Mouse (Mus musculus) forebrain, embryonic 11.5 days (tissue): Measurements from ENCODE around the gene Ankrd10. TPM values are rescaled to one million over a fixed set of nuclear protein-coding genes. Genes with fewer than 3 reads are reported as not detected.

ENCODE experiments used
- ATAC-seq: fragments of 200-750 bp; cut with Nextera tagmentation; replicated peaks from 2 replicates; pipeline ENCODE4 v1.8.0; 2017; ENCODE audit warnings: moderate TSS enrichment; ENCODE audit not compliant: low FRiP score
- DNase-seq: peaks from one replicate; pipeline ENCODE4 v3.0.0-alpha.2; 2017; ENCODE audit warnings: low spot score
- H3K27ac ChIP-seq: fragments of 300-500 bp; sonication (generic); 2 replicates; pipeline ENCODE4 v1.5.1; 2014; ENCODE audit warnings: low read depth, low read length
- H3K27me3 ChIP-seq: fragments of 300-500 bp; sonication (generic); 2 replicates; pipeline ENCODE4 v1.6.1; 2014; ENCODE audit warnings: mild to moderate bottlenecking, low read length, mixed read lengths; ENCODE audit not compliant: control insufficient read depth, insufficient read depth
- H3K36me3 ChIP-seq: fragments of 300-500 bp; sonication (generic); 2 replicates; pipeline ENCODE4 v1.6.1; 2014; ENCODE audit warnings: mild to moderate bottlenecking, low read length, moderate library complexity, mixed read lengths; ENCODE audit not compliant: control insufficient read depth, insufficient read depth
- H3K4me1 ChIP-seq: fragments of 300-500 bp; sonication (generic); replicated peaks from 2 replicates; pipeline ENCODE4 v1.6.1; 2014; ENCODE audit warnings: low read length, mixed read lengths; ENCODE audit not compliant: control insufficient read depth, insufficient read depth
- H3K4me2 ChIP-seq: fragments of 300-500 bp; sonication (generic); 2 replicates; pipeline ENCODE4 v1.6.1; 2014; ENCODE audit warnings: low read depth, mild to moderate bottlenecking, low read length, moderate library complexity, mixed read lengths; ENCODE audit not compliant: severe bottlenecking
- H3K4me3 ChIP-seq: fragments of 300-500 bp; sonication (generic); 2 replicates; pipeline ENCODE4 v1.5.1; 2014; ENCODE audit warnings: low read depth, low read length
- H3K9ac ChIP-seq: fragments of 300-500 bp; sonication (generic); 2 replicates; pipeline ENCODE4 v1.6.1; 2014; ENCODE audit warnings: low read length
- H3K9me3 ChIP-seq: fragments of 300-500 bp; sonication (generic); 2 replicates; pipeline ENCODE4 v1.6.1; 2016; ENCODE audit warnings: low read length, mixed read lengths; ENCODE audit not compliant: control insufficient read depth
- WGBS: fragments of 180-500 bp; shearing (Covaris S2); extraction: QIAGEN DNeasy Blood & Tissue Kit; methylation state at CpG from one replicate; pipeline ENCODE4 v1.1.7; 2014; 5-methylcytosine and 5-hydroxymethylcytosine counted together
- polyA plus RNA-seq: library from polyadenylated mRNA; unstranded; fragments of >200 nt; fragmentation: Nextera tagmentation; extraction: Ambion mirVana; gene quantifications from 2 replicates; pipeline ENCODE4 v1.2.1, GENCODE M21; 2014

The Ankrd10 gene
- polyA plus RNA-seq, 1 experiment from 2014 or later = 143 TPM

DNA sequence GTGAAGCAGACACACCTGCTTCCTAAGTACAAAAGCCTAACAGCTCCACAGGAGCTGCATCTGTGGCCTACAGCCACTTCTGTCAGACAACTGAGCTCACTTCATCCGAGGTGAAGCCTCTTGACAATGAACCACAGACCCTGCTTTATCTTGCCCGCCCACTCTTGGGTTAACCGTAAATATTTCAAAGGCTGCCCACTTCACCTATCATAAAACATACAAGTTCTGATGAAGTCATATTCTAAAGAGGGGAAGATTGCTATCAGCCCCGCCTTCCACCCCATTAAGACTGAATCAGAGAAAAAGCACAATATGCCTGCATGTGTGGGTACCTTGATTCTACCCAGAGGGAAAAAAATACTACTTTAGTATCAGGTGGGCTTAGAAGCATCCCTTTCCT lies 10.5 kb downstream of the Ankrd10 start:
- H3K9me3 ChIP-seq = no peaks in the 10 kb centered on the region
- no peaks in the 10 kb centered on the region for H3K27me3 ChIP-seq
- WGBS = 89% methylated on average over 4 of the region's 4 CpGs
- no peaks in the 10 kb centered on the region for H3K4me1 ChIP-seq
- H3K4me3 ChIP-seq = no peak overlapping the region
- H3K36me3 ChIP-seq = peaks cover 12% of the 10 kb centered on the region
- H3K9ac ChIP-seq = no peak overlapping the region
- no peak overlapping the region for H3K4me2 ChIP-seq
- DNase-seq (peak; percentile 21), ATAC-seq (no peak)
- H3K27ac ChIP-seq = no peak overlapping the region

DNA sequence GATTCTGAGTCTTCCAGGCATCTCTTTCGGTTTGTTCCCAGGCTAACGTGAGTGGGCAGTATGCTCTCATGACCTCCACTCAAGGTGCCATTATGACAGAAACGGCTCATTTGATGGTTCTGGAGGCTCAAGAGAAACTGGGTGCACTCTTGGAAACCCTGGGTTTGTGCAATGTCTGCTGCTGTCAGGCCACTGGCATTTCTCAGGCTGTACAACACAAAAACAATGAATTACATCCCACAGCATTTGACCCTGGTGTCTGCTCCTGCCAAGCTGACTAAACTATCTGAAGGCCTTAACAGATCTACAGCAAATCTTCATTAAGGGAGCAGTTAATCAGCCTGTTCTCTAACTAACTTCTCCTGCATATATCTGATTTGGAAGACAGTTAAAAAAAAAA lies 16.5 kb downstream of the Ankrd10 start:
- Histone ChIP-seq H3K4me1 (no peaks in the 10 kb centered on the region), H3K9me3 (no peaks in the 10 kb centered on the region), H3K4me2 (no peak overlapping the region), H3K9ac (no peak overlapping the region), H3K27ac (no peak overlapping the region), H3K4me3 (no peak overlapping the region), H3K36me3 (peaks cover 16% of the 10 kb centered on the region), H3K27me3 (no peaks in the 10 kb centered on the region)
- DNase-seq (peak; percentile 38), ATAC-seq (no peak)
- WGBS = 93% methylated on average over 3 of the region's 3 CpGs

DNA sequence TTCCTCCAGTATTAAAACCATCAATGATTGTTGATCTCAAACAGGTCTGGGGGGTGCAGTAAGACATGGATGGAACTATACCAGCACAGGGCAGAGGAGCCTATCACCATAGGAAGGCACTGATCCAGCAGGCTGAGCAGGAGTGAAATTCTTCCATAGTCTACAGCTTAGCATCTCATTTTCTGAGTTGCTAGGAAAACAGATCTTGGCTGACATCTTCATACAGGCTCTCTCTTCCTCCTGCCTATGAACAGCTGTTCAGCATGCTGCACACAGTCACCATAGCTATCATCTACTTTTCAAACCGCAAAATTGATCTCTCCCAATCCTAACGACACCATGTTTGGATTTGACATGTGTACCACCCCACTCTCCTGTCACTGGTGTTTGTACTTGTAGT lies 17.5 kb downstream of the Ankrd10 start:
- Histone ChIP-seq H3K4me2 (no peak overlapping the region), H3K9ac (no peak overlapping the region), H3K9me3 (no peaks in the 10 kb centered on the region), H3K27ac (no peak overlapping the region), H3K4me3 (no peak overlapping the region), H3K27me3 (no peaks in the 10 kb centered on the region), H3K4me1 (no peaks in the 10 kb centered on the region), H3K36me3 (peaks cover 18% of the 10 kb centered on the region)
- DNase-seq (peak; percentile 28), ATAC-seq (no peak)
- 92% methylated on average over 2 of the region's 2 CpGs for WGBS

DNA sequence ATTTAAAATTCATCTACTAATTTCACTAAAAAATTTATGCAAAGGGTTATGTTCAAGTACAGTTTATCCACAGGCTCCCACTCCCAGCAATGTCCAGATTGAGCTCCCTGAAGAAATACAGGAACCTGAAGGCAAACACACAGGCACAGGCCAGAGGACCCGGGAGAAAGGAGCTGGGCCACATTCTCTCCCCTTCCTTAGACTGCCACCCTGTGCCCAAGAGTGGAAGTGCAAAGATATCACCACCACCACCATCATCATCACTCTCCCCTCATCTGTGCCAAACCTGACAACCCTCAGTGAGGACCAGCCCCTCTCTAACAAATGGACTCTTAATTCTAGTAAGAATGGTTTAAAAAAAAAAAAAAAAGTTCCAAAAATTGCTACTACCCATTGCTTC lies 19.3 kb downstream of the Ankrd10 start:
- Histone ChIP-seq H3K27me3 (no peaks in the 10 kb centered on the region), H3K4me3 (no peak overlapping the region), H3K9me3 (no peaks in the 10 kb centered on the region), H3K9ac (no peak overlapping the region), H3K4me2 (no peak overlapping the region), H3K36me3 (peaks cover 23% of the 10 kb centered on the region), H3K4me1 (no peaks in the 10 kb centered on the region), H3K27ac (no peak overlapping the region)
- WGBS = 35% methylated on average over 1 of the region's 1 CpGs
- DNase-seq = peak; percentile 68
- ATAC-seq = 0 out of 2 replicates have a peak, but pooled peaks have one; percentile 24

DNA sequence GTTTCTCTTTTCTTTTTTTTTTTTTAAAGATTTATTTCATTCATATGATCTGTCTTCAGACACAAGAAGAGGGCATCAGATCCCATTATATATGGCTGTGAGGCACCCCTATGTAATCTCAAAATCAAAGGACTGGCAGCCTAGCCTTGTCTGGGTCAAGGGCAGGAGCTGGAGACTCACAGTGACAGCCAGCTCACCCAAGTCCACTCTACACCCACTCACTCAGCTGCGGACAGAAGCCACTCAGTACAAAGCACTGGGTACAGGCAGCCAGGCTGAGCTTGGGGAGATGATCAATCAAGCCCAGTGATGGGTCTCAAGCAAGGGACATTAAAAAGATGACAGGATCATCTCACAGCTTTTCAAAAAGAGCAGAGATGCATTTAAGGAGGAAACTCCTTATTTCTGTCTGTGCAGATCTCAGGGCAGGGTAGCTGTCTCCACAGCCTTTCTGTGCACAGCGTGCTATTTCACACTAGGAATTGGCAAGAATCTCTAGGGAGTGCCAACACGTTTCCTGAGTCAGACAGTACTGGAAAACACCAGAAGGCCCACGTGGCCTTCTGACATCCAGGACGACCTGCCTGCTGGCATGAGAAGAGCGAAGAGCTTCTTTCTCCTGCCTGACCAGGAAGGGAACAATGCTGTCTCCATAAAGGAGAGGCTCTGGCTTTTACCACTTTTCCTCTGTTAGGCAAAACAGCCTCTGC lies 21.3 kb downstream of the Ankrd10 start:
- Histone ChIP-seq H3K9me3 (no peaks in the 10 kb centered on the region), H3K4me2 (no peak overlapping the region), H3K27ac (no peak overlapping the region), H3K9ac (no peak overlapping the region), H3K36me3 (peaks cover 13% of the 10 kb centered on the region), H3K4me1 (no peaks in the 10 kb centered on the region), H3K27me3 (no peaks in the 10 kb centered on the region), H3K4me3 (no peak overlapping the region)
- WGBS = 92% methylated on average over 6 of the region's 6 CpGs
- ATAC-seq (no peak), DNase-seq (no peak)

DNA sequence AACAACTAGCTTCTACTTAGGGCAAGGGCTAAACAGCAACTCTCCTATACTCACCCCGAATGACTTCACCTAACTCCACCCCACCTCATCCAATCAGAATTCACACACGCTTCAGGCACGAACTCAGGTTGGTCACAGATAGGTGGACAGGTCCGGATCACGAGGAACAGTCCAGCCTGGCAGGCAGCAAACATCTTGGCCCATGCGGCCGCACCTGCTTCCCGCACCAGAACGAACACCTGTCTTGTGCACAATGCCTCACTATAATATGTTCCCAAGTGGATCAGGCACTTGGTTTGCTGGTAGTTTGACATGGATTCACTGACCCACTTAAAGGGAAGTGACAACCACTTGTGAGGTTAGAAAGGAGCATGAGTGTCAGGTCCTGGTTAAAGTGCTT lies 26.7 kb downstream of the Ankrd10 start:
- 96% methylated on average over 9 of the region's 9 CpGs for WGBS
- ATAC-seq = no peak

GRCm38 (mm10) chr8:11602006-11602680 lies 33.4 kb downstream of the Ankrd10 start:
- ATAC-seq = no peak
- 48% methylated on average over 14 of the region's 14 CpGs for WGBS
- Histone ChIP-seq H3K9me3 (no peaks in the 10 kb centered on the region), H3K4me2 (no peak overlapping the region), H3K9ac (no peak overlapping the region), H3K36me3 (no peaks in the 10 kb centered on the region), H3K27ac (no peak overlapping the region), H3K4me1 (no peaks in the 10 kb centered on the region), H3K4me3 (no peak overlapping the region), H3K27me3 (no peaks in the 10 kb centered on the region)
- DNase-seq = peak; percentile 83

More for the DNA sequence above, 26.7 kb downstream of the Ankrd10 start:
- H3K27me3 ChIP-seq = no peaks in the 10 kb centered on the region
- no peak overlapping the region for H3K27ac ChIP-seq
- peaks cover 7% of the 10 kb centered on the region; the same call in 1 of the 2 replicates for H3K36me3 ChIP-seq
- no peak overlapping the region for H3K4me3 ChIP-seq
- no peak overlapping the region for H3K4me2 ChIP-seq
- H3K9ac ChIP-seq = no peak overlapping the region
- H3K4me1 ChIP-seq = no peaks in the 10 kb centered on the region
- no peak for DNase-seq
- no peaks in the 10 kb centered on the region for H3K9me3 ChIP-seq

DNA sequence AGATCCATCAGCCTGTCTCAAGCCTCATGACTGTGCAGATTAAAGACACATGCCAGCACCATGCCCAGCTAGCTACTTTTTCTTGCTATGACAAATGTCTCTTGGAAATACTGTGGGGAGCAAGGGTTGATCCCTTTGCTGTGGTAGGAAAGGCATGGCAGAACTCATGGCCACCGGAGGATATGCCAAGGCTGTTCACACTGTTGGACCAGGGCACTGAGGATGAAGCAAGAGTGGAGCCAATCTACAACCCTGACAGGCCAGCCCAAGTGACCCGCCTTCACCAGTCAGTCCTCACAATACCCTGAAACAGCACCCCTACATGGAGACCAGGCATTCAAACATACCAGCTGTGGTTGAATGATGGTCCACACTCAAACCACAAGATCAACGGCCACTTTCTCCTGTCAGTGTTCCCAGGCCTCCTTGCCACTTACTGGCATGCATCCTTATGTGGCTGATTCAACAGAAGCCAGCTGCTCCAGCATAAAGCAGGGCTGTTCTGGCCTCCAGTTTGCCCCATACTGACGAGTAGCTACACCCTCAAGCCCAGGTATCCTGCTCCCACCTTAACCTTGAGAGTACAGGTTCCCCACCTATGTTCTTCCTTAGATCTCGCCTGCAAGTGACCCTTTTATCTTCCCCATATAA lies 35.1 kb downstream of the Ankrd10 start:
- Histone ChIP-seq H3K9ac (no peak overlapping the region), H3K27me3 (no peaks in the 10 kb centered on the region), H3K4me1 (no peaks in the 10 kb centered on the region), H3K4me2 (no peak overlapping the region), H3K27ac (no peak overlapping the region), H3K36me3 (no peaks in the 10 kb centered on the region), H3K4me3 (no peak overlapping the region), H3K9me3 (no peaks in the 10 kb centered on the region)
- ATAC-seq (no peak), DNase-seq (no peak)
- 82% methylated on average over 5 of the region's 5 CpGs for WGBS
